Mouse (Mus musculus): Measurements from ENCODE around the gene Ppp2r1b. TPM values are rescaled to one million over a fixed set of nuclear protein-coding genes. Genes with fewer than 3 reads are reported as not detected.
A peak's percentile ranks its signal among the peaks of the same experiment; 100 is the strongest.

Ppp2r1b gene
- polyA plus RNA-seq, 1 experiment, result 0.92 TPM

- no peaks in the 10 kb centered on the region for H3K27me3 ChIP-seq (ENCODE audit: control insufficient read depth)
- H3K4me3 ChIP-seq (replicated peaks), result no peak overlapping the region
- TF ChIP-seq TAL1 (IDR thresholded peaks at IDR 0.05; ENCODE audit: low read length), result 0 out of 3 replicates have a peak, but pooled peaks have one; percentile 42
- no peak for TF ChIP-seq GATA1 (IDR thresholded peaks at IDR 0.05; ENCODE audit: low read length)
- H3K4me1 ChIP-seq (ENCODE audit: control insufficient read depth), result peaks cover 80% of the 10 kb centered on the region
- peaks cover 8% of the 10 kb centered on the region for H3K9me3 ChIP-seq (ENCODE audit: control insufficient read depth, low read length)
- H3K36me3 ChIP-seq (ENCODE audit: control insufficient read depth), result peaks cover 61% of the 10 kb centered on the region
Observed at GRCm38 (mm10) chr9:50813796-50814195, 31.3 kb upstream of the Ppp2r1b start.

GRCm38 (mm10) chr9:50815666-50816065, 29.4 kb upstream of the Ppp2r1b start:
- H3K4me3 ChIP-seq (replicated peaks), result no peak overlapping the region
- no peaks in the 10 kb centered on the region for H3K27me3 ChIP-seq (ENCODE audit: control insufficient read depth)
- H3K36me3 ChIP-seq (ENCODE audit: control insufficient read depth), result peaks cover 51% of the 10 kb centered on the region
- H3K4me1 ChIP-seq (ENCODE audit: control insufficient read depth), result peaks cover 61% of the 10 kb centered on the region
- H3K9me3 ChIP-seq (ENCODE audit: control insufficient read depth, low read length), result peaks cover 8% of the 10 kb centered on the region
- TF ChIP-seq GATA1 (IDR thresholded peaks at IDR 0.05; ENCODE audit: low read length), result no peak
- TF ChIP-seq TAL1 (IDR thresholded peaks at IDR 0.05; ENCODE audit: low read length), result no peak

- H3K9me3 ChIP-seq (ENCODE audit: control insufficient read depth, low read length), result peaks cover 8% of the 10 kb centered on the region
- TF ChIP-seq TAL1 (IDR thresholded peaks at IDR 0.05; ENCODE audit: low read length) (peak; percentile 45; the same call in 2 of the 3 replicates), GATA1 (IDR thresholded peaks at IDR 0.05; ENCODE audit: low read length) (no peak)
- peaks cover 56% of the 10 kb centered on the region for H3K4me1 ChIP-seq (ENCODE audit: control insufficient read depth)
- H3K27me3 ChIP-seq (ENCODE audit: control insufficient read depth), result no peaks in the 10 kb centered on the region
- peaks cover 48% of the 10 kb centered on the region for H3K36me3 ChIP-seq (ENCODE audit: control insufficient read depth)
- no peak overlapping the region for H3K4me3 ChIP-seq (replicated peaks)
Observed at GRCm38 (mm10) chr9:50816512-50816911, 28.6 kb upstream of the Ppp2r1b start.

GRCm38 (mm10) chr9:50818050-50818449, 27.1 kb upstream of the Ppp2r1b start:
- peaks cover 54% of the 10 kb centered on the region for H3K4me1 ChIP-seq (ENCODE audit: control insufficient read depth)

GRCm38 (mm10) chr9:50819716-50820115, 25.4 kb upstream of the Ppp2r1b start:
- Histone ChIP-seq H3K9me3 (ENCODE audit: control insufficient read depth, low read length) (peaks cover 6% of the 10 kb centered on the region), H3K4me1 (ENCODE audit: control insufficient read depth) (peaks cover 56% of the 10 kb centered on the region)
- TF ChIP-seq GATA1 (IDR thresholded peaks at IDR 0.05; ENCODE audit: low read length) (no peak), TAL1 (IDR thresholded peaks at IDR 0.05; ENCODE audit: low read length) (no peak)

More at GRCm38 (mm10) chr9:50818050-50818449, 27.1 kb upstream of the Ppp2r1b start:
- Histone ChIP-seq H3K27me3 (ENCODE audit: control insufficient read depth) (no peaks in the 10 kb centered on the region), H3K9me3 (ENCODE audit: control insufficient read depth, low read length) (peaks cover 8% of the 10 kb centered on the region), H3K36me3 (ENCODE audit: control insufficient read depth) (peaks cover 55% of the 10 kb centered on the region), H3K4me3 (replicated peaks) (no peak overlapping the region)
- no peak for TF ChIP-seq TAL1 (IDR thresholded peaks at IDR 0.05; ENCODE audit: low read length)
- no peak for TF ChIP-seq GATA1 (IDR thresholded peaks at IDR 0.05; ENCODE audit: low read length)

GRCm38 (mm10) chr9:50821651-50822050, 23.4 kb upstream of the Ppp2r1b start:
- peaks cover under 1% of the 10 kb centered on the region; the same call in 1 of the 2 replicates for H3K9me3 ChIP-seq (ENCODE audit: control insufficient read depth, low read length)
- H3K4me1 ChIP-seq (ENCODE audit: control insufficient read depth), result peaks cover 61% of the 10 kb centered on the region
- H3K27me3 ChIP-seq (ENCODE audit: control insufficient read depth), result no peaks in the 10 kb centered on the region
- TF ChIP-seq GATA1 (IDR thresholded peaks at IDR 0.05; ENCODE audit: low read length) (no peak), TAL1 (IDR thresholded peaks at IDR 0.05; ENCODE audit: low read length) (no peak)
- peaks cover 43% of the 10 kb centered on the region for H3K36me3 ChIP-seq (ENCODE audit: control insufficient read depth)
- H3K4me3 ChIP-seq (replicated peaks), result no peak overlapping the region

More at GRCm38 (mm10) chr9:50819716-50820115, 25.4 kb upstream of the Ppp2r1b start:
- peaks cover 48% of the 10 kb centered on the region for H3K36me3 ChIP-seq (ENCODE audit: control insufficient read depth)
- H3K27me3 ChIP-seq (ENCODE audit: control insufficient read depth), result no peaks in the 10 kb centered on the region
- H3K4me3 ChIP-seq (replicated peaks), result no peak overlapping the region

- H3K9me3 ChIP-seq (ENCODE audit: control insufficient read depth, low read length), result no peaks in the 10 kb centered on the region
- TF ChIP-seq GATA1 (IDR thresholded peaks at IDR 0.05; ENCODE audit: low read length), result no peak
- no peak for TF ChIP-seq TAL1 (IDR thresholded peaks at IDR 0.05; ENCODE audit: low read length)
- H3K27me3 ChIP-seq (ENCODE audit: control insufficient read depth), result no peaks in the 10 kb centered on the region
- peaks cover 38% of the 10 kb centered on the region for H3K36me3 ChIP-seq (ENCODE audit: control insufficient read depth)
- no peak overlapping the region for H3K4me3 ChIP-seq (replicated peaks)
- H3K4me1 ChIP-seq (ENCODE audit: control insufficient read depth), result peaks cover 55% of the 10 kb centered on the region
Observed at GRCm38 (mm10) chr9:50822216-50822615, 22.9 kb upstream of the Ppp2r1b start.

- peak overlapping the region; percentile 3 for H3K4me3 ChIP-seq (replicated peaks)
- peaks cover 45% of the 10 kb centered on the region for H3K4me1 ChIP-seq (ENCODE audit: control insufficient read depth)
- H3K36me3 ChIP-seq (ENCODE audit: control insufficient read depth), result peaks cover 43% of the 10 kb centered on the region
Observed at GRCm38 (mm10) chr9:50823779-50824453, 21.2 kb upstream of the Ppp2r1b start.

GRCm38 (mm10) chr9:50831514-50831913, 13.6 kb upstream of the Ppp2r1b start:
- peaks cover 14% of the 10 kb centered on the region for H3K4me1 ChIP-seq (ENCODE audit: control insufficient read depth)
- H3K36me3 ChIP-seq (ENCODE audit: control insufficient read depth), result peaks cover 29% of the 10 kb centered on the region
- peaks cover 6% of the 10 kb centered on the region for H3K9me3 ChIP-seq (ENCODE audit: control insufficient read depth, low read length)
- TF ChIP-seq GATA1 (IDR thresholded peaks at IDR 0.05; ENCODE audit: low read length) (no peak), TAL1 (IDR thresholded peaks at IDR 0.05; ENCODE audit: low read length) (no peak)
- H3K4me3 ChIP-seq (replicated peaks), result no peak overlapping the region
- no peaks in the 10 kb centered on the region for H3K27me3 ChIP-seq (ENCODE audit: control insufficient read depth)

More at GRCm38 (mm10) chr9:50823779-50824453, 21.2 kb upstream of the Ppp2r1b start:
- Histone ChIP-seq H3K27me3 (ENCODE audit: control insufficient read depth) (no peaks in the 10 kb centered on the region), H3K9me3 (ENCODE audit: control insufficient read depth, low read length) (no peaks in the 10 kb centered on the region)
- TF ChIP-seq TAL1 (IDR thresholded peaks at IDR 0.05; ENCODE audit: low read length) (peak; percentile 74), GATA1 (IDR thresholded peaks at IDR 0.05; ENCODE audit: low read length) (peak; percentile 54)
